Mouse (Mus musculus) kidney, postnatal 0 days (tissue): Measurements from ENCODE around the gene Tnfrsf12a. TPM values are rescaled to one million over a fixed set of nuclear protein-coding genes. Genes with fewer than 3 reads are reported as not detected.

Experiments
- ATAC-seq: fragments of 200-750 bp; cut with Nextera tagmentation; replicated peaks from 2 replicates; pipeline ENCODE4 v1.8.0; 2017; ENCODE audit warnings: low read depth, moderate number of reproducible peaks, moderate TSS enrichment, moderate library complexity; ENCODE audit not compliant: low FRiP score
- DNase-seq: peaks from one replicate; pipeline ENCODE4 v3.0.0-alpha.2; 2016; ENCODE audit warnings: low spot score
- H3K27ac ChIP-seq: fragments of 300-500 bp; sonication (generic); 2 replicates; pipeline ENCODE4 v1.5.1; 2014; ENCODE audit warnings: mild to moderate bottlenecking
- H3K27me3 ChIP-seq: fragments of 300-500 bp; sonication (generic); 2 replicates; pipeline ENCODE4 v1.6.1; 2014; ENCODE audit warnings: low read length, mixed read lengths; ENCODE audit not compliant: insufficient read depth
- H3K36me3 ChIP-seq: fragments of 300-500 bp; sonication (generic); 2 replicates; pipeline ENCODE4 v1.6.1; 2014; ENCODE audit warnings: low read length, mixed read lengths; ENCODE audit not compliant: insufficient read depth
- H3K4me1 ChIP-seq: fragments of 300-500 bp; sonication (generic); replicated peaks from 2 replicates; pipeline ENCODE4 v1.6.1; 2014; ENCODE audit warnings: antibody characterized with exemption, low read length, mixed read lengths; ENCODE audit not compliant: insufficient read depth
- H3K4me2 ChIP-seq: fragments of 300-500 bp; sonication (generic); 2 replicates; pipeline ENCODE4 v1.6.1; 2014; ENCODE audit warnings: mild to moderate bottlenecking, low read length, moderate library complexity, mixed read lengths
- H3K4me3 ChIP-seq: fragments of 300-500 bp; sonication (generic); replicated peaks from 2 replicates; pipeline ENCODE4 v1.5.1; 2014; ENCODE audit warnings: low read depth, low read length
- H3K9ac ChIP-seq: fragments of 300-500 bp; sonication (generic); 2 replicates; pipeline ENCODE4 v1.6.1; 2014; ENCODE audit warnings: low read depth, low read length
- H3K9me3 ChIP-seq: fragments of 300-500 bp; sonication (generic); replicated peaks from 2 replicates; pipeline ENCODE4 v1.6.1; 2016; ENCODE audit warnings: low read length, inconsistent platforms, mixed read lengths
- CTCF ChIP-seq: IDR thresholded peaks from 2 replicates; pipeline ENCODE4 v1.5.1; 2016; ENCODE audit warnings: antibody characterized with exemption, low read depth, mild to moderate bottlenecking, moderate library complexity
- WGBS: fragments of 180-500 bp; shearing (Covaris S2); extraction: QIAGEN DNeasy Blood & Tissue Kit; methylation state at CpG from one replicate; pipeline ENCODE4 v1.1.7; 2014; 5-methylcytosine and 5-hydroxymethylcytosine counted together
- polyA plus RNA-seq: library from polyadenylated mRNA; unstranded; fragments of >200 nt; fragmentation: Nextera tagmentation; extraction: Ambion mirVana; gene quantifications from 2 replicates; pipeline ENCODE4 v1.2.1, GENCODE M21; 2015

Tnfrsf12a gene
- polyA plus RNA-seq: 47.0 and 50.0 TPM in 2 replicates

DNA sequence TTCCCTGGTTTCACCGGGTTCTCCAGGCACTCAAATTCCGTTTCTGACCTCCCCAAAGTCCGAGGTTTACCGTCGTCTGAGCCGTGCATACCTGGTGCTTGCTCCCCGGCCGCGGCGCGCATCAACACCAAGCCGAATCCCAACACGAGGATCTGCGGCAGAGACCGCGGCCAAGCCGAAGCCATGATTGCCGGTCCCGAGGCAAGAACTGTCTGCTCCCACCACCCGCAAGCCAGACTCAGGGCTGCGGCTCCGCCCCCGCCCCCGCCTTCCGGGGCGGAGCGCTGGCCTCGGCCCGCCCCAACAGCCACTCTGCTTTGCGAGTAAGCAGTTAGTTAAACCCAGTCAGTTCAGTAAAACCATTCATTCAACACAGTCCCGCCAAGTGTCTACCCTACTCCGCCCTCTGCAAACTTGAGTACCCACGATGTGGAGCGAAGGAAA, at the start of gene Tnfrsf12a:
Tnfrsf12a (minus strand) TSS at position 233 of the 444 bp plus-strand sequence.
- DNase-seq: peak; percentile 89
- Histone ChIP-seq H3K27ac (peak within 1 kb of the TSS; percentile 72), H3K9ac (peak within 1 kb of the TSS; percentile 47), H3K4me2 (peak within 1 kb of the TSS; percentile 93), H3K4me1 (peaks cover 27% of the 10 kb centered on the region), H3K9me3 (no peaks in the 10 kb centered on the region), H3K4me3 (peak within 1 kb of the TSS; percentile 48), H3K27me3 (peaks cover 10% of the 10 kb centered on the region; the same call in 1 of the 2 replicates), H3K36me3 (no peaks in the 10 kb centered on the region)
- WGBS: under 1% methylated on average over 34 of the region's 34 CpGs
- no peak for TF ChIP-seq CTCF
- peak; percentile 29 for ATAC-seq

GRCm38 (mm10) chr17:23726758-23727142, 49.5 kb upstream of the Tnfrsf12a start:
- Histone ChIP-seq H3K4me1 (peaks cover 4% of the 10 kb centered on the region; the same call in 1 of the 2 replicates), H3K9ac (peak overlapping the region; percentile 73), H3K4me3 (peak overlapping the region; percentile 76), H3K27ac (peak overlapping the region; percentile 84), H3K9me3 (no peaks in the 10 kb centered on the region), H3K4me2 (peak overlapping the region; percentile 88), H3K27me3 (no peaks in the 10 kb centered on the region), H3K36me3 (no peaks in the 10 kb centered on the region)
- TF ChIP-seq CTCF: peak; percentile 54
- WGBS: under 1% methylated on average over 20 of the region's 20 CpGs
- ATAC-seq (peak; percentile 86), DNase-seq (peak; percentile 95)

DNA sequence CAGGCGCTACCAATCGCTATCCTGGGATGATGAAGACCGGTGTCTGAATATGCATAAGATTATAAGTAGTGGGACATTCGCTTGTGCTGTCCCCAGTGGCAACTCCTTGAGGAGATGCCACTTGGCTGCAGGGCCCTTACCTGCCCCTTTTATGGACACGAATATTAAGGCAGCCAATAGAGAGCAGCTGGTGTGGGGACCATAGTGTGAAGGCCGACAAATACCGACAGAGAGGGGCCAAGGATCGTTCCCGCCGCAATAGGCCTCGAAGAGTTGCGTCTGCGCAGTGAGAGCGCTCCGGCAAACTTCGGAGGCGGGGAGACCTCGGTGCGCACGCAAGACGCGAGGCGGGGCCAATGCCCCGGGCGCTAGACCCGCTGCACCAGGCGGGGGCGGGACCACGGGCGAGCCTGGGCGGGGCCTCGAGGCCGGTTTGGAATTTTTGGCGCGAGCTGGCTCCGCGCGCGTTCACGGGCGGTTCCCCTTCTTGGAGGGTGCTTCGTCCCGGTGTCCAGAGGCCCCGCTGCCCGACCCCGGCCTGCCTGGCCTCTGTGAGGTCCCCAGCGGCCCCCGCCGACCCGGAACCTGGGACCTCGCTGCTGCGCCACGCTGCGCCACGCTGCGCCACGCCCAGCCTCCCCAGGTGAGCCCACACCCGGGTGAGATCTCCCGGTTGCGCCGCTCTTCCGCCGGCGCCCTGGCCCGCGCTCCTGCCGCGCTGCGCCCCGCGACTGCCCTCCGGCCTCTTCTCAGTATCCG, 48.9 kb upstream of the Tnfrsf12a start, which contains the start of gene Pkmyt1:
Pkmyt1 (plus strand) TSS at position 338 of the 759 bp plus-strand sequence.
- TF ChIP-seq CTCF: peak; percentile 29; the same call in 1 of the 2 replicates
- Histone ChIP-seq H3K27me3 (no peaks in the 10 kb centered on the region), H3K4me3 (peak within 1 kb of the TSS; percentile 76), H3K4me2 (peak within 1 kb of the TSS; percentile 88), H3K9me3 (no peaks in the 10 kb centered on the region), H3K9ac (peak within 1 kb of the TSS; percentile 73), H3K4me1 (peaks cover 4% of the 10 kb centered on the region; the same call in 1 of the 2 replicates), H3K36me3 (no peaks in the 10 kb centered on the region), H3K27ac (peak within 1 kb of the TSS; percentile 84)
- 1% methylated on average over 69 of the region's 73 CpGs for WGBS
- ATAC-seq (peak; percentile 93), DNase-seq (peak; percentile 96)

DNA sequence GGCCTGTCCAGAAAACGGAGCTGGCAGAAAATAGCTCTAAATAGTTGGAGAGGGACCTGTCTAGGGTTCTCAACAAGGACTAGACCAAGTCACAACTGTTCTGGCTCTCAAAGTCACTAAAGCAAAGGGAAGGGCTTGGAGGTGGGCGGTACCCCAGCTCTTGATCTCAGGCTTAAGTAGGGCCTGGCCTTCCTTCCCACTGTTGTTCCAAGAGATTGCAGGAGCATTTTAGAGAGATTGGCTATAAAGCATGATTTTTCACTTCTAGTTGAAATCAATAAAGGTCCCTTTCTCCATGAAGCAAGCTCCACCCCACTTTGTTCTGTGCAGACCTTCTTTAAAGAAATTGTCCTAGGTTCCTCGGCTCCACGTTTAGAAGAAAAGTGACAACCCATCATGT, 48.2 kb upstream of the Tnfrsf12a start:
- Histone ChIP-seq H3K4me3 (peak overlapping the region; percentile 76; the same call in 1 of the 2 replicates), H3K4me2 (peak overlapping the region; percentile 88), H3K36me3 (no peaks in the 10 kb centered on the region), H3K9me3 (no peaks in the 10 kb centered on the region), H3K27ac (peak overlapping the region; percentile 64; the same call in 1 of the 2 replicates), H3K9ac (peak overlapping the region; percentile 52), H3K27me3 (no peaks in the 10 kb centered on the region), H3K4me1 (peaks cover 4% of the 10 kb centered on the region; the same call in 1 of the 2 replicates)
- ATAC-seq (no peak), DNase-seq (no peak)
- WGBS: 55% methylated on average over 4 of the region's 4 CpGs
- TF ChIP-seq CTCF: no peak

DNA sequence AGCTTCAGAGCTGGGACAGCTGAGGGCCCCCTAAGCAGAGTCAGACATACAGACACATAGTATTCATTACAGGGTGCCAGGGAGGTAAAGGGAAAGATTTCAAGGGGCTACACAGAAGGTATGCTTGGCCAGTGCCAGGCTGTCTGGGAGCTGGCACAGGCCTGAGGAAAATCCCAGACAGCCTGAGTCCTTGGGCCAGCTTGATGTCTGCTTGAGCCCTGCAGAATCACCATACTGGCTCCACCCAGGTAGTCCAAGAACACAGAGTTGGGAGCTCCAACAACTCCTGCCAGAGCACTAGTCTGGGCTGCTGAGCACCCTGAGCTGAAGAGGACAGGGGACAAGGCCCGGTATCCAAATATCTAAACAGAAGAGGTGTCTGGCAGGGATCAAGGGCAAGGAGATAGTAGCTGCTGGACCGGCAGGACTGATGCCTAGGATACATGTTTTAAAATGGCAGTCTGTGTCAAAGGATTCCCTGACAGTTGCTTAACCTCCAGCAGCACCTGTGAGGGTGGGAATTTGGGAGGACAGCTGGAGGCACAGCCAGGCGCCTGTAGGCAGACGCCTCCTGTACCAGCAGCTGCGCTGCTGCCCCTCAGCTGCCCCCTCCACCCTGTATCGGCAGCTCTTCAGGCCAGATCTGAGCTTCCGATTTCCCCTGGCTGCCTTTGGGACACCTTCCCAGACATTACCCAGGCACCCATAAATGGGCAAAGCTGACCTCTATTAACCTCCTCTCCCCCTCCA, 45.3 kb upstream of the Tnfrsf12a start, which contains the start of gene 1520401A03Rik:
1520401A03Rik (minus strand) TSS at position 408 of the 750 bp plus-strand sequence.
- DNase-seq (no peak), ATAC-seq (no peak)
- peaks cover 4% of the 10 kb centered on the region; the same call in 1 of the 2 replicates for H3K4me1 ChIP-seq
- 65% methylated on average over 7 of the region's 7 CpGs for WGBS
- no peak within 1 kb of the TSS for H3K4me2 ChIP-seq
- TF ChIP-seq CTCF: no peak
- 0 out of 2 replicates have a peak within 1 kb of the TSS, but pooled peaks have one; percentile 18 for H3K9ac ChIP-seq
- H3K4me3 ChIP-seq: no peak within 1 kb of the TSS
- no peaks in the 10 kb centered on the region for H3K36me3 ChIP-seq
- no peaks in the 10 kb centered on the region for H3K9me3 ChIP-seq
- H3K27me3 ChIP-seq: no peaks in the 10 kb centered on the region
- no peak within 1 kb of the TSS for H3K27ac ChIP-seq

GRCm38 (mm10) chr17:23721886-23722285, 44.6 kb upstream of the Tnfrsf12a start:
- no peak for ATAC-seq
- no peaks in the 10 kb centered on the region for H3K36me3 ChIP-seq
- WGBS: 77% methylated on average over 2 of the region's 2 CpGs
- peaks cover 4% of the 10 kb centered on the region; the same call in 1 of the 2 replicates for H3K4me1 ChIP-seq
- no peak overlapping the region for H3K27ac ChIP-seq
- H3K4me3 ChIP-seq: no peak overlapping the region
- H3K9ac ChIP-seq: no peak overlapping the region
- no peak for DNase-seq
- no peaks in the 10 kb centered on the region for H3K27me3 ChIP-seq
- H3K4me2 ChIP-seq: no peak overlapping the region
- no peak for TF ChIP-seq CTCF
- H3K9me3 ChIP-seq: no peaks in the 10 kb centered on the region
